ENCODE assay signal across 16 mouse cellular contexts in the genomic region with DNA sequence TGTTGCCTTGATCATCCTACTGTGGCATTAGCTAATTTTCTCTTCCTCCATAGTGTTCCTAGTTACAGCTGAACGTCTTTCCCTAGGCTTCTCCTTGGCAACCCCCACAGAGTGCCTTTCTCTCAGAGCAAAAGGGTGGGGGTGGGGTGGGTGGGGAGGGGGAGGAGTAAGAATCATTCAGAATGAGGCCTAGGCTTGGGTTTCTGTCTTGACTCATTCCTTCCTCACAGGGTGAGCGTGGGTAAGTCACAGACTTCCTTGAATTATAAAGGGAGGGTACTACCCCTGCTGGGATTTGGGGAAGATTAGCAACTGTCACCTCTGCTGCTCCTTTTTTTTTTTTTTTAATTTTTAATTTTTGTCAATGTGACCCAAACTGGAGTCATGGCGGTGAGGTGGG.
"Had no signal": no experiment of that assay in that cellular context is flagged by ENCODE, and none has a peak within 500 bp of the region (broad histone marks: within the 10 kb centered on the region; RNA-seq: fewer than 3 reads in every experiment).

No protein-coding gene starts in this region.

- DNase-seq: heart, postnatal 10 days; heart, postnatal 14 days; heart, postnatal 36 days; heart, postnatal 4 days; kidney, adult 11 months; kidney, adult 18-20 months; kidney, adult 2 months; kidney, adult 8-10 months; kidney, adult 9 months; kidney, postnatal 10 days; kidney, postnatal 14 days; kidney, postnatal 25 days; kidney, postnatal 36 days; kidney, postnatal 4 days; layer of hippocampus, adult 9-11 months; layer of hippocampus, postnatal 36 days had no signal
